Mouse (Mus musculus) left cerebral cortex, adult 2 months (tissue): ENCODE measurements around the gene Rcn2. TPM values are rescaled to one million over a fixed set of nuclear protein-coding genes. Genes with fewer than 3 reads are reported as not detected.

ENCODE experiments used
- DNase-seq, 2 experiments: peaks; one replicate each; pipeline ENCODE4 v3.0.0; 2021 to 2022; ENCODE audit warnings: low spot score in 2 of 2, mixed read lengths in 1 of 2; ENCODE audit errors: extremely low spot score in 1 of 2
- H3K27ac ChIP-seq: fragments of 200-600 bp; 2 replicates; pipeline ENCODE4 v1.8.1; 2022
- H3K4me3 ChIP-seq: fragments of 200-600 bp; 2 replicates; pipeline ENCODE4 v1.8.1; 2022
- CTCF ChIP-seq: fragments of 200-600 bp; IDR thresholded peaks from 2 replicates; pipeline ENCODE4 v1.8.1; 2022; ENCODE audit warnings: antibody characterized with exemption, mild to moderate bottlenecking, moderate library complexity
- intact Hi-C: fragments of 180-260 bp; cut with DNase I; formaldehyde crosslinking; loops from one replicate; pipeline ENCODE4 v1.15.1; 2025
- total RNA-seq, 2 experiments: library from RNA; stranded (reverse); gene quantifications; 2 replicates each; pipeline ENCODE4 v1.2.3; 2021

The Rcn2 gene
- total RNA-seq, 2 experiments from 2014 or later = 98.6 to 101 TPM

GRCm38 (mm10) chr9:56100041-56100522 is 58.4 kb downstream of the Rcn2 start:
- intact Hi-C loops = no loop called here
- TF ChIP-seq CTCF = no peak
- no peak for DNase-seq
- H3K4me3 ChIP-seq = no peak overlapping the region
- no peak overlapping the region for H3K27ac ChIP-seq

GRCm38 (mm10) chr9:56101022-56101421 is 59.4 kb downstream of the Rcn2 start:
- no peak for TF ChIP-seq CTCF
- no peak overlapping the region for H3K27ac ChIP-seq
- H3K4me3 ChIP-seq = no peak overlapping the region
- no peak for DNase-seq
- intact Hi-C loops = no loop called here

GRCm38 (mm10) chr9:56104921-56105320 is 63.3 kb downstream of the Rcn2 start:
- intact Hi-C loops = no loop called here
- Histone ChIP-seq H3K4me3 (no peak overlapping the region), H3K27ac (no peak overlapping the region)
- DNase-seq = no peak
- TF ChIP-seq CTCF = no peak

GRCm38 (mm10) chr9:56106274-56107072 is 64.8 kb downstream of the Rcn2 start:
- Histone ChIP-seq H3K4me3 (no peak overlapping the region), H3K27ac (no peak overlapping the region)
- intact Hi-C loops = no loop called here
- no peak for TF ChIP-seq CTCF
- no peak for DNase-seq

- Histone ChIP-seq H3K4me3 (no peak overlapping the region), H3K27ac (no peak overlapping the region)
- intact Hi-C loops = no loop called here
- DNase-seq = no peak
- no peak for TF ChIP-seq CTCF
These were observed 65.9 kb downstream of the Rcn2 start for GRCm38 (mm10) chr9:56107527-56107926.

- intact Hi-C loops = no loop called here
- Histone ChIP-seq H3K4me3 (no peak overlapping the region), H3K27ac (no peak overlapping the region)
- no peak for TF ChIP-seq CTCF
- DNase-seq = no peak
These were observed 66.5 kb downstream of the Rcn2 start for GRCm38 (mm10) chr9:56108174-56108573.

Other genes starting within 250 kb of the Rcn2 start
- 10 to 100 TPM; 31.9 to 33.1 TPM for gene Scaper, start 103.7 kb upstream of the Rcn2 start, total RNA-seq
- gene 4930563M21Rik, start 31.3 kb upstream of the Rcn2 start, total RNA-seq = not detected
- gene Pstpip1, start 48.1 kb downstream of the Rcn2 start, total RNA-seq = 1 to 10 TPM; 2.3 to 4.6 TPM
- gene Tspan3, start 123.6 kb downstream of the Rcn2 start, total RNA-seq = 100 to 1,000 TPM; 337 to 351 TPM